Mouse (Mus musculus): ENCODE measurements around the gene Zdhhc9. TPM values are rescaled to one million over a fixed set of nuclear protein-coding genes. Genes with fewer than 3 reads are reported as not detected.
"Not testable (repeated sequence)": the region's sequence is repeated elsewhere in the genome, so short reads cannot be mapped to it uniquely, and the experiment has no call there.

Gene Zdhhc9
- total RNA-seq (2017) = 6.8 and 8.4 TPM in 2 replicates

DNA sequence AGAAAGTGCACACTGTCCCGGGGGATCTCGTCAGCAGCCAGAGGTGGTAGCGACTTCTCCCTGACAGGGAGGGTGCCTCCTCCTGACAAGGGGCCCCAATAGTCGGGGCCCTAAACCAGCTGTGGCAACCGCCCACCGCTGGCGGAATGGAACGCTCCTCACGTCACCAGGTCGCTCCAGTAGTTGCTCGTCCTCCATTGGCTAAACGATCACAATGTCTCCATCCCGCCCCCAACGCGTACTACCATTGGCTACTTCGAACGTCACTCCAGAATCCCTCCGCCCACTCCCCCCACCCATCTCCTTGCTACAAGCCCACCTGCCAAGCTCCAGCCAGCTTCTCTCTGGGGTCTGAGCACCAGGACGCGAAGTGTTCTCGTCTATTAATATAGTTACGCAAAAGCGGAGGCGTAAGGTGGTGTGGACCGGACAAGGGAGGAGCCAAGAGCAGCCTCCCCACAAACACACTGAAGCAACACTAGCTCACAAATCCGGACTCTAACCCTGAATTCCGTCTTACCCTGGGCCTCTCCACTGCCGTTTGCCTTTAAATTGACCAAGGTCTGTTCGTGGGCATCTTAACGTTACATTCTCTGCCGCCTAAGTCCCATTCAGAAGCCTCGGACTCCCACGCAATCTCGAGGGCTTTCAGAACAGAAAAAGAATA lies at the start of gene Zdhhc9:
Gene Zdhhc9, minus strand, starts transcription at position 360 of the 667 bp plus-strand sequence.
- ATAC-seq (replicated peaks; ENCODE audit: low read depth, poor library complexity, severe bottlenecking) = peak; percentile 99

- ATAC-seq (replicated peaks; ENCODE audit: low read depth, poor library complexity, severe bottlenecking) = peak; percentile 10
Measured at GRCm38 (mm10) chrX:48257011-48257410, 48.3 kb upstream of the Zdhhc9 start.

GRCm38 (mm10) chrX:48256468-48257007 lies 47.9 kb upstream of the Zdhhc9 start, which contains the start of gene Utp14a:
Gene Utp14a (plus strand): TSS chrX:48256862.
- peak; percentile 98 for ATAC-seq (replicated peaks; ENCODE audit: low read depth, poor library complexity, severe bottlenecking)

DNA sequence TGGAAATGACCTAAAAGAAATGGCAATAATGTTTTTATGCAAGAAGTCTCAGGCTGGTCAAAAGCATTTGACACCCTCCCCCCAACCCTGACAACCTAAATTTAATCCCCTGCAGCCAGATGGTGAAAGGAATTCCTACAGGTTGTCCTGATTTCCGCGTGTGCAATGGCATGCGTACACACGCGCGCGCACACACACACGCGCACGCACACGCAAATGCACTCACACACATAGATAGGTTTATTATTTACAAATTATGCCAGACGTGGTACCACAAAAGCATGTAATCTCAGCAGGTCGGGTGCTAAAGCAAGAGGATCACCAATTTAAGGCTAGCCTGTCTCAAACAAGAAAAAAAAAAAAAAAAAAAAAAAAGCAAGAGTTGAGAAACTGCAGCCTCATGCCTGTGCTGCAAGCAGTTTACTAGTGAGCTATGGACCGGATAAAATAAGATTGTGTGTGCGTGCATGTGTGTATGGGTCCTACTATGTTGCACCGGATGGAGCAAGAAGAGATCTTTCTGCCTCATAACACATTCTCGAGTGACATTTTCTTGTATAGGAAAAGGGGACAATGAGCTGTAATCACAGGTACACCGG lies 47.3 kb upstream of the Zdhhc9 start:
- peak; percentile 35; the same call in 1 of the 2 replicates for ATAC-seq (replicated peaks; ENCODE audit: low read depth, poor library complexity, severe bottlenecking)

- peak; percentile 100 for ATAC-seq (replicated peaks; ENCODE audit: low read depth, poor library complexity, severe bottlenecking)
Measured at GRCm38 (mm10) chrX:48234417-48234816, 25.7 kb upstream of the Zdhhc9 start.

GRCm38 (mm10) chrX:48226225-48226624 lies 17.5 kb upstream of the Zdhhc9 start:
- ATAC-seq (replicated peaks; ENCODE audit: low read depth, poor library complexity, severe bottlenecking) = no peak

- ATAC-seq (replicated peaks; ENCODE audit: low read depth, poor library complexity, severe bottlenecking) = no peak
Measured at GRCm38 (mm10) chrX:48222706-48223105, 14.0 kb upstream of the Zdhhc9 start.

GRCm38 (mm10) chrX:48219468-48219867 lies 10.8 kb upstream of the Zdhhc9 start:
- ATAC-seq (replicated peaks; ENCODE audit: low read depth, poor library complexity, severe bottlenecking) = no peak

GRCm38 (mm10) chrX:48209746-48210145 lies 1.1 kb upstream of the Zdhhc9 start:
- ATAC-seq (replicated peaks; ENCODE audit: low read depth, poor library complexity, severe bottlenecking) = not testable (repeated sequence)

- peak; percentile 8 for ATAC-seq (replicated peaks; ENCODE audit: low read depth, poor library complexity, severe bottlenecking)
Measured at GRCm38 (mm10) chrX:48207761-48208487, 754 bp downstream of the Zdhhc9 start.

- ATAC-seq (replicated peaks; ENCODE audit: low read depth, poor library complexity, severe bottlenecking) = no peak
Measured at GRCm38 (mm10) chrX:48204469-48204868, 4.2 kb downstream of the Zdhhc9 start.

DNA sequence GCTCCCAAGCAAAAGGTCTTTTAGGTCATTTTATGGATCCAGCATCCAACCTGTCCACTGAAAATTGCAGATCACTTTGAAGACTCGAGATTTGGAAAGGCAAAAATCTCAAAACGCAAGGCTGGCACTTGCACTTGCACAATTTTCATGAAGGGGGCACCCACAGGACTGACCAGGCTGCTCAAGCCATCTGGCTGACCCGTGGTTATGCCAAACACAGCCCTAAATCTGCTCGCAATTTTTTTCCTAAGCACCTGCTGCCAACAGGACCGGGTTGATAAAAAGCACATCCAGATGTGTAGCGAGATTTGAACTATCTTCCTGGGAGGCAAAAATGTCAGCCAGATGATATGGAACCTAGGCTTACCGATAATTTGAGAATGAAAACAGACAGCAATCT lies 4.9 kb downstream of the Zdhhc9 start:
- ATAC-seq (replicated peaks; ENCODE audit: low read depth, poor library complexity, severe bottlenecking) = no peak

DNA sequence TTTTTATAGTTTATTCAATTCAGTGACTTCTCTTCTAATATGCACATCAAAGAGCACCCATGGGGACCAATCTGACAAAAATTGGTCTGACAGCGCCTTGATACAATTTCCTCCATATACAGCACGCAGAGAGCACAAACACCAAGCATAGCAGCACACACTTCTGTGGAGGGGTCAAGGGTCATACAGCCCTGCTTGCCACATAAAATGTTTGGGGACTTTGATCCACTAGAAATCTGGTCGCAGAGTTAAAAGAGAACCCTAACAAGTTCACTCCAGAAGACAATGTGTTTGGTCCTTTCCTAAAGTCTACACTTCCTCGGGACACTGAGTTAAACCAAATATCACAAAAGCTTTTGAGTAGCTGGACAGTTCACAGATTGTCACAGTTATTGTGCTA lies 5.7 kb downstream of the Zdhhc9 start:
- no peak for ATAC-seq (replicated peaks; ENCODE audit: low read depth, poor library complexity, severe bottlenecking)

DNA sequence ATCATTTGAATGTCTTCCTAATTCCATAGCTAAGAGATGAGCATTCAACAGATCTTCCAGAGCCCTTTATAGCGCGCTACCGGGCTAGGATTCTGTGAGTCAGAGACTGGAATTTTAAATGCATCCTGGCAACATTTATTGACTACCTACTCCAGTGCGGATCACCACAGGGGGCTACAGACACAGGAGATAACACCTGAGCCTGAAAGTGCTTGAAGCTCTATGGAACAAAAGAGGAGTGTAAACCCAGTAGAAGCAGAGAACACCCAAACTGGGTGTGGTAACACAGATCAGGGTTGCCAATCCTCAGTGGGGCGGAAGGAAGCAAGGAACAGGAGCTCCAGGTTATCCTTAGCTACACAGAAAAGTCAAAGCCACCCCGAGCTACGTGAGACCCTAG lies 6.2 kb downstream of the Zdhhc9 start:
- no peak for ATAC-seq (replicated peaks; ENCODE audit: low read depth, poor library complexity, severe bottlenecking)

- no peak for ATAC-seq (replicated peaks; ENCODE audit: low read depth, poor library complexity, severe bottlenecking)
Measured at GRCm38 (mm10) chrX:48201973-48202372, 6.7 kb downstream of the Zdhhc9 start.

DNA sequence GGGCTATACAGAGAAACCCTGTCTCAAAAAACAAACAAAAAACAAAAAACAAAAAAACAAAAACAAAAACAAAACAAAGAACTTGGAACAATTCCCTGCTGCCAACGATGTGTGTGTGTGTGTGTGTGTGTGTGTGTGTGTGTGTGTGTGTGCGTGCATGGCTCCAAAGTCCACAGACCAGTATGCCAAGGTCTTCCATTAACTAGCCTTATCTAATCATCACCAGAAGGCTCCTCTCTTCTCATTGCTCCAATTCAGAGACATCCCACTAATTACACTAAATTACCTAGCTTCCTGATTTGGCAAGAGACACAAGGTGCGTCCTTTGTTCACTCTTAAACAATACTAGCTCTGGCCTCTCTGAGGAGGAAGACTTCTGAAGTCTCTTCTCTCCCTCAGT lies 8.0 kb downstream of the Zdhhc9 start:
- ATAC-seq (replicated peaks; ENCODE audit: low read depth, poor library complexity, severe bottlenecking) = no peak

DNA sequence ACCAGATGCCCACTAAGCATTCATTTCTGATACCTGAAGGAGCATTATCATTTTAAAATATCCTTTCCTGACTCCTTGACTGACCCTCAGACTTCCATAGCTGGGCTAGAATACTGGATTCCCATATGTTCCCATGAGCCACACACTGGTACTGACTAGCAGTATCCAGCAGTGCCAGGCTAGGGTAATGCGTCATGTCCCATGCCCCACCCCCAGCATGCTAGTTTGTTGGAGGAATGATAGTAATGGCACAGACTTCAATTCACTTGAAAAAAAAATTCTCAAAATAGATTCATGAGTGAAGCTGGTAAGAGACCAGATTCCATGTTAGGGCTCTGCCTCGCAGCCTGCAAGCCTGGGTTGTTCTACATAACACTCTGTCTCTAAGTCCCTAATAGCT lies 9.7 kb downstream of the Zdhhc9 start:
- no peak for ATAC-seq (replicated peaks; ENCODE audit: low read depth, poor library complexity, severe bottlenecking)

GRCm38 (mm10) chrX:48197856-48198255 lies 10.8 kb downstream of the Zdhhc9 start:
- no peak for ATAC-seq (replicated peaks; ENCODE audit: low read depth, poor library complexity, severe bottlenecking)

- ATAC-seq (replicated peaks; ENCODE audit: low read depth, poor library complexity, severe bottlenecking) = no peak
Measured at GRCm38 (mm10) chrX:48193235-48194152, 15.2 kb downstream of the Zdhhc9 start.

- no peak for ATAC-seq (replicated peaks; ENCODE audit: low read depth, poor library complexity, severe bottlenecking)
Measured at GRCm38 (mm10) chrX:48191261-48191660, 17.4 kb downstream of the Zdhhc9 start.

Data from common myeloid progenitor, adult 5-6 weeks (primary cell).